Mouse (Mus musculus) embryonic facial prominence, embryonic 15.5 days (tissue): ENCODE measurements around the gene Lrch4. TPM values are rescaled to one million over a fixed set of nuclear protein-coding genes. Genes with fewer than 3 reads are reported as not detected.

Experiments
- ATAC-seq: fragments of 200-750 bp; cut with Nextera tagmentation; 2 replicates; pipeline ENCODE4 v1.8.0; 2017; ENCODE audit warnings: low read depth, moderate TSS enrichment; ENCODE audit not compliant: insufficient number of reproducible peaks, low FRiP score, low TSS enrichment
- H3K27ac ChIP-seq: fragments of 300-500 bp; sonication (generic); replicated peaks from 2 replicates; pipeline ENCODE4 v1.5.1; 2015; ENCODE audit warnings: mild to moderate bottlenecking, inconsistent platforms
- H3K27me3 ChIP-seq: fragments of 300-500 bp; sonication (generic); 2 replicates; pipeline ENCODE4 v1.6.1; 2015; ENCODE audit warnings: inconsistent platforms
- H3K36me3 ChIP-seq: fragments of 300-500 bp; sonication (generic); 2 replicates; pipeline ENCODE4 v1.6.1; 2015; ENCODE audit warnings: mild to moderate bottlenecking, inconsistent platforms
- H3K4me1 ChIP-seq: fragments of 300-500 bp; sonication (generic); 2 replicates; pipeline ENCODE4 v1.6.1; 2015; ENCODE audit warnings: inconsistent platforms
- H3K4me2 ChIP-seq: fragments of 300-500 bp; sonication (generic); replicated peaks from 2 replicates; pipeline ENCODE4 v1.6.1; 2015; ENCODE audit warnings: mild to moderate bottlenecking, inconsistent platforms
- H3K4me3 ChIP-seq: fragments of 300-500 bp; sonication (generic); replicated peaks from 2 replicates; pipeline ENCODE4 v1.5.1; 2015; ENCODE audit warnings: mild to moderate bottlenecking, inconsistent platforms
- H3K9ac ChIP-seq: fragments of 300-500 bp; sonication (generic); 2 replicates; pipeline ENCODE4 v1.6.1; 2015; ENCODE audit warnings: inconsistent platforms
- H3K9me3 ChIP-seq: fragments of 300-500 bp; sonication (generic); replicated peaks from 2 replicates; pipeline ENCODE4 v1.6.1; 2016; ENCODE audit warnings: inconsistent platforms
- WGBS: fragments of 180-500 bp; shearing (Covaris S2); methylation state at CpG from one replicate; pipeline ENCODE4 v1.1.7; 2015; 5-methylcytosine and 5-hydroxymethylcytosine counted together
- polyA plus RNA-seq: library from polyadenylated mRNA; unstranded; fragments of >200 nt; fragmentation: Nextera tagmentation; extraction: Ambion mirVana; gene quantifications from 2 replicates; pipeline ENCODE4 v1.2.1, GENCODE M21; 2015

Gene Lrch4
- polyA plus RNA-seq, 1 experiment from 2014 or later: 48.9 TPM

DNA sequence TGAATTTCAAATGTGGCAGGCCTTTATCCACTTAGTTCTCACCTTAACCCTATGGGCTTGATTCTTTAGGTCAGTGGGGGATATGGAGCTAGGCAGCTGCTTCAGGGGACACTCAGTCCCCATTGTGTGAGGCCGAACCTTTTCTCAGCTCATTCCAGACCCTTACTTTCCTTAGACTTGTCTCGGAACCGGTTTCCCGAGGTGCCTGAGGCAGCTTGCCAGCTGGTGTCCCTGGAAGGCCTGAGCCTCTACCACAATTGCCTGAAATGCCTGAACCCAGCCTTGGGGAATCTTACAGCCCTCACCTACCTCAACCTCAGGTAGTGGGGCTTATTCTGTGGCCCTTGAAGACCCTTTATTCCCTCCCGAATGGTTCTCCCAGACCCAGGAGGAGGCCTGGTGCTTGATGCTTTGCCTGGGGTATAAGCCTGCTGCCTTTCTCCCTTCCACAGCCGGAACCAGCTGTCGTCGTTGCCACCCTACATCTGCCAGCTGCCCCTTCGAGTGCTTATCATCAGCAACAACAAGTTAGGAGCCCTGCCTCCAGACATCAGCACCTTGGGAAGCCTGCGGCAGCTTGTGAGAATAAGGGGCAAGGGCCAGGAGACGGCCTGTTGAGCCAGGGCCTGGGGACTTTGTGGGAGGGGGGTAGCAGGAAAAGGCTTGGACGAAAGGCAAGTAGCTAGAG lies 4.6 kb downstream of the Lrch4 start:
- H3K4me2 ChIP-seq: 0 out of 2 replicates have a peak overlapping the region, but pooled peaks have one; percentile 4
- H3K36me3 ChIP-seq: peaks cover 52% of the 10 kb centered on the region

GRCm38 (mm10) chr5:137639472-137639871 lies 10.6 kb downstream of the Lrch4 start:
- no peak overlapping the region for H3K9ac ChIP-seq
- H3K4me3 ChIP-seq: no peak overlapping the region
- H3K27ac ChIP-seq: no peak overlapping the region
- no peak for ATAC-seq
- H3K27me3 ChIP-seq: peaks cover 13% of the 10 kb centered on the region
- no peaks in the 10 kb centered on the region for H3K9me3 ChIP-seq
- H3K4me1 ChIP-seq: 0 out of 2 replicates have a peak, but pooled peaks cover 4% of the 10 kb centered on the region
- 67% methylated on average over 7 of the region's 7 CpGs for WGBS
- peaks cover 68% of the 10 kb centered on the region for H3K36me3 ChIP-seq
- no peak overlapping the region for H3K4me2 ChIP-seq

More for the DNA sequence above, 4.6 kb downstream of the Lrch4 start:
- no peak overlapping the region for H3K9ac ChIP-seq
- peak overlapping the region; percentile 34; the same call in 1 of the 2 replicates for H3K27ac ChIP-seq
- H3K4me1 ChIP-seq: peaks cover 46% of the 10 kb centered on the region
- no peak for ATAC-seq
- H3K27me3 ChIP-seq: no peaks in the 10 kb centered on the region
- no peaks in the 10 kb centered on the region for H3K9me3 ChIP-seq
- H3K4me3 ChIP-seq: no peak overlapping the region
- 58% methylated on average over 12 of the region's 12 CpGs for WGBS

DNA sequence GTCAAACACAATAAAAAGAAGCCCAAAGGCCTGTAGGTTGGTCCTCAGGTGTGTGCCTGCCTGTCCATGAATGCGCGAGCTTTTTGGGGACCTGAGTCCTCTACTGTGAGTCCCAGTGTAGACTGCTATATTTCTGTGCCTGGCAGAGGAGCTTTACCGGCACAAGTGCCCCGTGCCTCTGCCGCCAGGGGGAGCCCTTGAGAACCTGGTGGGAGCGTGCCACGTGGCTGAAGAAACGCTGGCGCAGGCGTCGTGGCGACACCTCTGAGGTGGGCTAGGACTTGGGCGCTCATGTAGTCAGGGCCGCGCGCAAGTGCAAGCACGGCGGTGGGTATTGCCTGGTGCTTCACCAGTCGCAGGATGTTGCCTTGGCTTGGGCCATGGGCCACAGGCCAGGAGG lies 12.1 kb downstream of the Lrch4 start, which contains the start of gene Sap25:
TSS of gene Sap25 (plus strand) at position 281 of the 400 bp plus-strand sequence.
- Histone ChIP-seq H3K27ac (no peak within 1 kb of the TSS), H3K4me3 (no peak within 1 kb of the TSS), H3K4me2 (no peak within 1 kb of the TSS), H3K36me3 (peaks cover 58% of the 10 kb centered on the region), H3K27me3 (peaks cover 29% of the 10 kb centered on the region), H3K9ac (no peak within 1 kb of the TSS), H3K9me3 (no peaks in the 10 kb centered on the region), H3K4me1 (peaks cover 13% of the 10 kb centered on the region)
- ATAC-seq: no peak
- WGBS: 88% methylated on average over 19 of the region's 19 CpGs

GRCm38 (mm10) chr5:137642886-137643285 lies 14.0 kb downstream of the Lrch4 start:
- H3K36me3 ChIP-seq: peaks cover 39% of the 10 kb centered on the region
- no peak overlapping the region for H3K27ac ChIP-seq
- no peak for ATAC-seq
- no peak overlapping the region for H3K4me2 ChIP-seq
- 44% methylated on average over 4 of the region's 4 CpGs for WGBS
- peaks cover 34% of the 10 kb centered on the region for H3K27me3 ChIP-seq
- H3K9me3 ChIP-seq: no peaks in the 10 kb centered on the region
- no peak overlapping the region for H3K9ac ChIP-seq
- no peak overlapping the region for H3K4me3 ChIP-seq
- H3K4me1 ChIP-seq: peaks cover 18% of the 10 kb centered on the region

DNA sequence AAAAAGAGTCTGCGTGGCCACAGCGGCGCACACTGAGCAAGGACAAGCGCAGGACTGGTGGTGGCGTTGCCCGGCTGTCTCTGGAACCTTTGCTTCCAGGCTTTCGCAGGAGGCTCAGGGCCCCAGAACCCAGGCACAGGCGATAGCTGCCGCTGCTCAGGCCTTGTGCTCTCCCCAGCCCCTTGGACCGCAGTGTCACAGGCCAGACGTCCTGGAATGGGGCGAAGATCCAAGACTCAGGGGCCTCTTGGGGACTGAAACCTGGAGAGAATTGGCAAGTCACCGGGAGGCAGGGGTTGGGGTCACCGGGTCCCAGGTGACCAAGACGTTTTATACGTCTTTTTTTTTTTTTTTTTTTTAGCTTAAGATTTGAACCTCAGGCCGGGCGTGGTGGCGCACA lies 15.6 kb downstream of the Lrch4 start:
- Histone ChIP-seq H3K27me3 (peaks cover 34% of the 10 kb centered on the region), H3K4me3 (no peak overlapping the region), H3K4me1 (peaks cover 27% of the 10 kb centered on the region), H3K27ac (no peak overlapping the region), H3K9ac (no peak overlapping the region), H3K4me2 (no peak overlapping the region), H3K36me3 (peaks cover 24% of the 10 kb centered on the region), H3K9me3 (no peaks in the 10 kb centered on the region)
- ATAC-seq: no peak
- WGBS: 39% methylated on average over 19 of the region's 19 CpGs

- Histone ChIP-seq H3K4me3 (peak overlapping the region; percentile 33), H3K4me1 (peaks cover 33% of the 10 kb centered on the region), H3K9ac (no peak overlapping the region), H3K27ac (no peak overlapping the region), H3K27me3 (peaks cover 34% of the 10 kb centered on the region), H3K9me3 (no peaks in the 10 kb centered on the region), H3K4me2 (peak overlapping the region; percentile 51), H3K36me3 (peaks cover 17% of the 10 kb centered on the region)
- ATAC-seq: no peak
- 3% methylated on average over 44 of the region's 44 CpGs for WGBS
Observed at GRCm38 (mm10) chr5:137645091-137645651, 16.2 kb downstream of the Lrch4 start.

- Histone ChIP-seq H3K9ac (no peak within 1 kb of the TSS), H3K9me3 (no peaks in the 10 kb centered on the region), H3K4me1 (peaks cover 32% of the 10 kb centered on the region), H3K27me3 (peaks cover 34% of the 10 kb centered on the region), H3K4me2 (peak within 1 kb of the TSS; percentile 51), H3K4me3 (peak within 1 kb of the TSS; percentile 33), H3K36me3 (peaks cover 12% of the 10 kb centered on the region), H3K27ac (no peak within 1 kb of the TSS)
- ATAC-seq: no peak
- 13% methylated on average over 11 of the region's 11 CpGs for WGBS
Observed at GRCm38 (mm10) chr5:137645652-137646091, 16.8 kb downstream of the Lrch4 start, which contains the start of gene Irs3. TSS of gene Irs3 (minus strand) at chr5:137645714.

- Histone ChIP-seq H3K9me3 (no peaks in the 10 kb centered on the region), H3K9ac (no peak overlapping the region), H3K27me3 (peaks cover 34% of the 10 kb centered on the region), H3K27ac (no peak overlapping the region), H3K36me3 (peaks cover 7% of the 10 kb centered on the region; the same call in 1 of the 2 replicates), H3K4me2 (no peak overlapping the region), H3K4me1 (peaks cover 31% of the 10 kb centered on the region), H3K4me3 (no peak overlapping the region)
- WGBS: 38% methylated on average over 9 of the region's 9 CpGs
- ATAC-seq: no peak
Observed at GRCm38 (mm10) chr5:137647827-137648601, 19.1 kb downstream of the Lrch4 start.

DNA sequence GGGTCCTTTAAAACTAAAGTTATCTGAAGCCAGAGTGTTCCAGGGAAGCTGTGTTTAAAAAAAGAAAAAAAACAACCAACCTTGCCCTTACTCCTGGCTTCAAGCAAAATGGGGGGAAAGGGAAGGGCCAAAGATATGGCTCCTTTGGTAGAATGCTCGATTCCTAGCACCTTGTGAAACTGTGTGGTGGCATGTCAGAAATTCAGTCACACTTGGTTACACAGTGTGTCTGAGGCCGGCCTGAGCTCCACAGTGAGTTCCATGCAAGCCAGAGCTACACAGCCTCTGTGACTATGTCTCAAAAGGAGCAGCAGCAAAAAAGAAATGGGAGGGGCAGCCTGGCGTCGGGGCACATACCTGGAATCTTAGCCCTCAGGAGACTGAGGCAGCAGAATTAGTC lies 20.3 kb downstream of the Lrch4 start:
- Histone ChIP-seq H3K27me3 (peaks cover 23% of the 10 kb centered on the region), H3K9me3 (no peaks in the 10 kb centered on the region), H3K4me2 (no peak overlapping the region), H3K9ac (no peak overlapping the region), H3K36me3 (peaks cover 12% of the 10 kb centered on the region), H3K4me1 (peaks cover 31% of the 10 kb centered on the region), H3K27ac (no peak overlapping the region), H3K4me3 (no peak overlapping the region)
- 32% methylated on average over 4 of the region's 4 CpGs for WGBS
- ATAC-seq: no peak

- Histone ChIP-seq H3K4me3 (no peak overlapping the region), H3K9me3 (no peaks in the 10 kb centered on the region), H3K4me2 (0 out of 2 replicates have a peak overlapping the region, but pooled peaks have one; percentile 1), H3K9ac (no peak overlapping the region), H3K27ac (no peak overlapping the region), H3K27me3 (peaks cover 17% of the 10 kb centered on the region), H3K36me3 (peaks cover 12% of the 10 kb centered on the region), H3K4me1 (peaks cover 27% of the 10 kb centered on the region)
- 14% methylated on average over 18 of the region's 18 CpGs for WGBS
- no peak for ATAC-seq
Observed at GRCm38 (mm10) chr5:137649669-137650571, 21.0 kb downstream of the Lrch4 start.
